Mouse (Mus musculus): Measurements from ENCODE around the gene Opa3.
A peak's percentile ranks its signal among the peaks of the same experiment; 100 is the strongest.

Gene Opa3

DNA sequence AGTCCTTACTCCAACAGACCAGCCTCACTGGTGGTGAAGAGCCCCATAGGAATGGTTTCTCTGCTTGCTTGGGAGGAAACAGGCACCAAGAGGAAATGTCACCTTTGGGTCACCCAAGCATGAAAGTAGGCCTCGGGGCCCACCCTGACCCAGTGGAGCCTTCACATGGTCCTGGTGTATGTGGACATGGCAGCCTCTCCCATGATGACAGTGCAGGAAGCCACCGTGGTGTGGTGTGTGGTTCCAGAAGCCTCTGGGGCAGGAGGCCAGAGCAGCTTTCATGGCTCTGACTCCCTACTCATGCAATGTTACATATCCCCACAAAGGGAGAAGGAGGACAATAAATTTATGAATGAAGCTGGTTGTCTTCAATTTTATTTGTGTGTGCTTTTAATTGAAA lies 19.4 kb downstream of the Opa3 start:
- no peak for DNase-seq

DNA sequence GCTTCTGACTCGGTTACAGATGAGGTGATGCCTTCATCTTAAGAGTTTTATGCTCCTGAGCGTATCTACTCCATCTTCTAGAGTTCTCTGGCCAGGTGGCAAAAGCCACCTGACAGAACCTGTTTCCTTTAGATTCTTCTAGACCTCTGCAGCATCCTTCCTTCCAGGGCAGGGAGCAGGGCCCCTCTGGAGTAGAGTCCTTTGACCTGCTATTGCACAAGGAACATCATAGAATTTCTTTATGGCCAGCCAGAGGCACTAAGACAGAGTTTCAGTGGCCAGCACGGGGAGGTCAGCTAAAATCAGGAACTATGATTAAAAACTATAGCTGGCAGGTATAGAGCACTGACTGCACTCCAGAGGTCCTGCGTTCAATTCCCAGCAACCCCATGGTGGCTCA lies 23.9 kb downstream of the Opa3 start:
- DNase-seq: no peak

DNA sequence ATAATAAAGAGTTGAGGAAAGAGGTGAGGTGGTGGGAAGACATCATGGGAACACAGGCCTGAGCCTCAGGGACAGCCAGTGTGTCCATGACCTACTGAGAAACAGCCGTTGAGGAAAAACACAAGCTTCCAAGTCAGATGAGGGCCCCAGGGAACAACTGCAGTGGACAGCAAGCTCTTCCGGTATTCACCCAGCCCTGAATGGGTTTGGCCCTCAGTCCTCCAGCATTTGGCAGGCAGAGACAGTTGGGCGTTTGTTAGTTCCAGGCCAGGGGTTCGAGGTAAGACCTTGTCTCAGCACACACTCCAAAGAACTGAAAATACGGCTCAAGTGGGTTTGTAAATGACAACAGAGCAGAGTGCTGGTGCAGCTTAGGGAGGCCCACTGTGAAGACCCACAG lies 25.3 kb downstream of the Opa3 start:
- DNase-seq: no peak

DNA sequence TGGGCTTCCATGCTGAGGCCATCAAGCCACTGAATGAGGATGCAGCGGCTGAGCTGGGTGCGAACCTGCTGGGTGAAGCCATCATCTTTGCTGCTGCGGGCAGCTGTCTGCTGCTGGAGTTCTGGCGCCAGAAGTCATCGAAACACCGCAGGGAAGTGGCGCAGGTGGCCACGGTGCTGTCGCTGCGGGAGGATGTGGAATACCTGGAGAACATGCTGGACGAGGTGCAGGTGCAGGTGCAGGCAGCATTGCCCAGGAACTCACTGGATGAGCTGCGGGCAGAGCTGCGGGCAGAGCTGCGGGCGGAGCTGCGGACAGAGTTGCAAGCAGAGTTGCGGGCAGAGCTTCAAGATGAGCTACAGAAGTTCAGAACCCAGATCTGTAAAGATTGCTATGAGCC lies 27.3 kb downstream of the Opa3 start:
- DNase-seq: no peak

DNA sequence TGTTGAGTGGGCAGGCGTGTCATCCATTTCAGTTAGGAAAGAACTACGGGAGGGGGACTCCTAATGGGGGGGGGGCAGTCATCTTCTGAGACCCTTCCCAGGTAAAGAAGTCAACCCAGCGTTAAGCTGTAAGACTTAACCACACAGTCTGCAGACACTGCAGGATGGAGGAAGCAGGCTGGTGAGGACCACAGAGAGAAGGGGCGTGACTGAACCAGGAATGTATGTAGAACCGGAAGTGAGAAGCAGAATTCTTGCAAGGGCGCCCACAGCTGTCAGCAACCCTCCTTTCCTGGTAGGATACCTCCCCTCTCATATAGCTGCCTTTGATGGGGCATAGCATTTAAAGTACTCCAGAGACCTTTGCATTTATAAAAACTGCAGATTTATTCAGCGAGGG lies 28.4 kb downstream of the Opa3 start:
- no peak for DNase-seq

DNA sequence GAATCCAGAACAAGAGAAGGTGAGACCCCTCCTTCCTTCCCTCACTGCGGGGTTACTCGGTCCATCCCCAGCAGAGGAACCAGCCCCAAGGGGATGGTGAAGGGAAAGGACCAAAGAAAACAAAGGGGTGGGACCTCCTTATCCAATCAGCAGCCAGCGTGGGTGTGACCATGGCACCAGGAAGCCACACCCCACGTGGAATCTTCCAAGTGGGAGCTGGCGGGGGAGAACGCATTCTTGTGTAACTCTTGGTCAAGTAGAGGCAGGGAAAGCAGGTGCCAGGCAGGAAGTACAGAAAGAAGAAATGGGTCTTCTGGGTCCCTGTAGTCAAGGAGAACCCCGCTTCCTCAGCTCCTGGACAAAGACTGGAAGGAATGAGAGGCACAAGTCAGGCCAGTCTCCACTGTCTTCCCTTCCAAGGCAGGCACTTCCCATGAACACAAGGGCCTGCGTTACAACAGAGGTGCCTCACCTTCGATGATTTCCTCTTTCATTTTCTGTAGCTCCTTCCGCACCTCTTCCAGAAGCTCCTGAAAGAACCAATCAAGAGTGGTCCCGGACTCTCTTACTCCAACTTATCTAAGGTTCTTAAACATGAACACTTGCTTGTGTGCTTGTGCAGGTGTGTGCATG lies 29.4 kb downstream of the Opa3 start:
- peak; percentile 76 to 85 for DNase-seq

DNA sequence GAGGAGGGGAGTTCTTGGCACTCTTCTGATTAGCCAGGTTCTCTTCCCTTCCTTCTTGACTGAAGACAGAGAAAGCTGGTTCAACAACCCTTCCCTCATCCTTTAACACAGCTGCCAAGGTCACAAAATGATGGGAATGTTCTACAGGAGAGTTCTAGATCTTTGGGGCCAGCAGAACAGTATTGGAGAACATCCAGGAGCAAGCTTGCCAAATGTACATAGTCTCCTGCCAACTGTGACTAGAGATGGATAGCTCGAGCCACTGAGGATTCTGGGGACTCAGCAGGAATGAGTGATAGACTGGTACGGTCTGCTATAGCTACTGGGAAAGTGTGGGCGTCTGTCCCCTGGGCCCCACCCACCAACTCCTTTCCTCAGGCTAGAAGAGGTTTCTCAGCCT lies 30.2 kb downstream of the Opa3 start:
- no peak for DNase-seq

DNA sequence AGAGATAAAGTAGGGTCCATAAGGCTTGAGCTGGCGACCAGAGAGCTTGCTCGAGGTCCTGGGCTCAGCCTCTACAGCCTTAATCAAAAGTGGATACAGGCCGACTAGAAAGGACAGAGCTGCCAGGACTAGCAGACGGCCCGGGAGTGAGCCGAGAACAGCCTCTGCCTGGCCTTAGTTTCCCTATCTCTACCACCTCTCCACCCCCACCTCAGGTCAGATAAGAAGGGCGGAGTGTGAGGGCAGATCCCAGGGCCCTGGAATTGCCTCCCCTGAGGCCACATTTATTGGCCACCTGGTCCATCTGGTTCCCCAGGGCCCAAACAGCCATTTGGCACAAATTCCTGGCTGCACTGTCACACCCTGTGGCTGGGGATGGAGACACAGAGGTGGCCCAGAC lies 37.0 kb downstream of the Opa3 start:
- no peak for DNase-seq

DNA sequence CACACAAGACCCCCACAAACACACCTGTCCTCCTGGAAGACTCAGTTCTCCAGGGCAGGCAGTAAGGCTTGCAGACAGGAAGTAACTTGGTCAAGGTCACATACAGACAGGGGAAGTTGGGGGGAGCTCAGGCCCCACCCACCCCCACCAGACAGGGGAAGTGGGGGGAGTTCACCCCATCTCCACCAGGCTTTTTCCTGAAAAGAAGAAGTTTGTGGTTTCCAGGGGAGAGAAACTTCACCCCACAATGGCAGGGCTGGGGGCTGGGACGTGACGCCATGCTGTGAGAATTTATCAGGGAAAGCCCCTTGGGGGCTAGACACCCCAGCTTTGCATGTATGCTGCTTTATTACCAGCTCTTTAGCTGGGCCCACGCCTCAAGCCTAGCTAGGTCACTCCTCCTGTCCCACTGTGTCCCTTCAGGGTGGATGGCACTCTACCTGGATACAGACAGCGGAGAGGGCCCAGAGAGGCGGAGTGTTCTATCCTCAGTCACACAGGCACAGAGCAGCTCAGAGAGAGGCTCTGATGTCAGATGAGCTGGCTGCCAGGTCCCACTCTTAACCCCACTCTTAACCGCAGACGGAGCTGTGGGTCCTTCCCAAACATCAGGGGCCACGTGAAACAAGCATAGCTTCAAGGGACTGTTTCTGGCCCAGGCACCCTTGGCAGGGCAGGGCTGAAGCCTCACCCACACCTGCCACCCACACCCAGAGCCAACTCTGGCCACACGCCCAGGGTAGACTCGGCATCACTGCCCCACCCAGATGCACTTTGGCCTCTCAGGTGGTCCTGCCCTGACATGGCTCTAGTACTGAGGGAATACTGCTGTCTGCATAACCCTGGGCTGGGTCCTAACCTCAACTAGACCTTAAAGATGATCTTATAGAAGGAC lies 38.0 kb downstream of the Opa3 start:
- DNase-seq: peak; percentile 27 to 47

DNA sequence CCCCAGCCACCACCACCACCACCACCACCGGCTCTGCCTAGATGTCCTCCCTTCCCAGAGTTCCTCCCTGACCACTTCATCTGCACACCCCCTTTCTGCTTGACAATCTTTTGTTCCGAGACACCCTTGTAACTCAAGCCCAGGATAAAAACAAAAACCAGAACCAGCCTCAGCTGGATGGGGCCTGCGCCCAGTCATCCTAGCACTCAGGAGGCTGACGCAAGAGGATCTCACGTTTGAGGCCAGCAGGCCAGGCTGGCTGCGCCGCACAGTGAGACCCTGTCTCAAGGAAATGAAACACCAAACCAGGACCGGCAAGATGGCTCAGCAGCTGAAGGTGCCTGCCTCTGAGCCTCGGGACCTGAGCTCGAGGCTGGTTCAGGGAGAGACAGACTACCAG lies 38.9 kb downstream of the Opa3 start:
- DNase-seq: no peak

DNA sequence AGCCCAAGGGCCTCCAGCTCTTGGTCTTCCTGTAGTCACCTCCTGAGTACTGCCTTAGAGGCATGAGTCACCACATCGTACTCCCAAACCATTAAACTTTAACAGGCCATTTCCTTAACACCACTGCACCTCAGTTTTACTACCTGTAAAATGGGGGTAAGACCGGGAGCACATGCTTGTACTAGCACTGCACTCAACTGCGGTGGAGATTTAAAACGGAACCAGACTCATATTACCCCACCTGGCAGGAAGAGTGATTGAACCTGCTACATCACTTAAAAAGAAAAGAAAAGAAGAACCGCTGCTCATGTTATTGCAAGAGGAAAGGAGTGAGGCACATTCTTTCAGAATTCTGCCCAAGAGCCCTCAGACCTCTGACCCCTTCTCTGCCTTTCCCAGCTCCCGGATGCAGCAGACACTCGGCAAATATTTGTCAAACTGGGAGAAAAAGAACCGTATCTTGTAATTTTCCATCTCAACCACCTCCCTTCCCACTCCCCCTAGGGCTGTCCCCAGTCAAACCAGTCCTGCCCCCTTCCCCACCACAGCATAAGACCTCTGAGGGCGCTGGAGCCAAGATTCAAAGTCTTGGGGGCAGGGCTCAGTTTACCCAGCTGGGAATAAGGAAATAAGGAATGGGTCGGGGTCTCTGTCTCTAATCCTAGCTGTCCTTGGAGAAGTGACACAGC lies 41.0 kb downstream of the Opa3 start:
- peak; percentile 27 to 51 for DNase-seq

DNA sequence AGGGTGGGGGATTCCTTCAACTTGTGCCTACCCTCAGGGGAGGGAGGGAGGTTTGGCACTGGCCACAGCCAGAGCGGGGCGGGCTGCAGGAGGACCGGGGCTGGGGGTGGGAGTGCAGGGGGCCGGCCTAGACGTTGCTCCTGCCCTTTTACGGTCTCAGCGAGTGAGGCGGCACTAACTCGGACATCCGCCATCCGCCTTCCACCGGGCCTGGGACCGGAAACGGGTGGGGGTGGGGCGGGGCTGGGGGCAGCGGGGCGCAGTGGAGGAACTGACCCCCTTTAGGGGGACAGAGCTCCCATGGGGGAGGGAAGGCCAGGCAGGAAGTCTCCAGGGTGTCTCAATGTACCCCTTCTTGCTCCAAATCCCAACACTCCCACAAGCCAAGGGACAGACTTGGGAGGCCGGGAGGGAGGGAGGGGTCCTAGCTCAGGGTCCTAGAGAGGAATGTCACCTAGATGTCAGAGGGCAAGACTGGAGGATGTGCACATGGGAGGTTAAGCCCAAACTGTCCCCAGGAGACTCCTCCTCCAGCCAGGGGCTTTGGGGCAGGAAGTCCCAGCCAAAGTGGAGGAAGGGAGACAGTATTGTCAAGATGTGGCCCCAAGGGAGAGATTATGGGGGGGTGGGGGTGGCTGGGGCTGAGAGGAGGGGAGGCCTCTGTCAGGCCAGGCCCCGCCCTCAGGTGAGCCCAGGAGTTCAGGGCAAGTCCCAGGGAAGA lies 41.7 kb downstream of the Opa3 start:
- DNase-seq: peak; percentile 81 to 89

DNA sequence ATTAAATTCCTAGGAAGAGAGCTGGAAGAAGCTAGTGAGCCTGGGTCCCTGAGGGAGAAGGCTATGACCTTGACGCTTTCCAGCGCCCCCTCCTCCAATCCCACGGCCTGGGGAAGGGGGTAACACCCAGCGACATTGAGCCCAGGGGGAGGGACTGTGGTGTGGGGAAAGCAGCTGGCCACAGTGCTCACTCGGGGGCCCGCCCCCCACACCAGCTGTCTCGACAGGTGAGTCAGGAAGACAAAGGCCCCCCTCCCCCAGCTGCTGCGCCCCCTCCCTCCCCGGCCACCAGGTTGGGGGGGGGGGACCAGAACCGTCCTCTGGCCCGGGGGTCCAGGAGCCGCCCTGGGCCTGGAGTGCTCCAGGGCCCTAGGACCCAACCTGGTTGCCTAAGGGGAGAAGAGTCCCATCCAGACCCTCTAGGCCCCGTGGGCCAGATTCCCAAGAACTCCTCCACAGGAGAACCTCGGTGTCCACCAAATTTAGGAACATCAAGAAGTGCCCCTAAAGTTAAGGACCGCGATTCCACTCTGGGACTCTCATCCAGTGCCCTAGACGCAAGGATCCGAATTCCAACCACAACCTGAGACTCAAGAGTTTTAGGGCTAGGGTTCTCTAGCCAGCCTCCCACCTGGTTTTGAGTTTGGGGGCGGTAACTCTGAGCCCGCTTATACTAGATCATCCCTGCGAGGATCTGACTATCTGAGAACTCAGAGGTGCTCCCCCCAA lies 42.5 kb downstream of the Opa3 start:
- DNase-seq: peak; percentile 41 to 43

DNA sequence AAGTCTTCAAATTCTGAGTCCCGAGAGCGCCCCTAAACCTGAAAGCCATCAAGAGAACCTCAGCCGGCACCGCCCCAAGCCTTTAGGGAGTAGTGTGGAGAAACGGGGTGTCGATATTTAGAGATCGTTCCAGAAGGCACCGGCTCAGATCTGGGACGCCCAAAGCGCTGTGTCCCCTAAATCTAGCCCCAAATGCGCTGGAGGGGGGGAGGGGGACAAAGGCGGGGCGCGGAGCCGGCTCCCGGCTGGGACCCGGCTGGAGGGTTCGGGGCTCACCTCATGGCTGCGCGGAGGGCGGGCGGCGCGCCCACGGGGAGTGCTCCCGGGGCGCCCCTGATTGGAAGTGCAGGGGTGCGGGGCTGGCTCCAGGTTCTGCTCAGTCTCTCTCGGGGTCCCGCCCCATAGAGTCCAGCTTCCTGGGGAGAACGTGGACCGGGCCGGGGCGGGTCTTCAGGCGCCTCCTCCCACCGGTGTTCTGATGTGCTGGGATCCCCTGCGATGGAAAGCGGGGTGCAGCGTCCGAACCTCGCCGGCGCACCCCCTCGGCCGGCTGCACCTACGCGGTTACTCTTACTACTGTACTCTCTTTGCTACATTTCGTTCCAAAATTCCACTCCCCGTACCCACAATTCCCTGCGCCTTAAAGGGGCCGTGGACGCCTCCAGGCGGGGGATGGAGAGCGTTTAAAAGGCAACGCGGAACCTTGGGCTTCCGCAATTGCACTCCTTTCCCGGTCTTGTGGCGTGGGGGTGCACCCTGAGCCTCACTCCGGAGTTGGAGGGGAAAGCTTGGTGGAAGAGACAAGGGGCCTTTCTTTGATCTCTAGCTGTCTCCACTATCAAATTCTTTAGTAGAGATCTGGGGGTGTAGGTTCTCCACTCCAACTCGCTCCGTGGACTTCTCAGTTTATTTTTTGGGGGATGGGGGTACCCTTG lies 43.4 kb downstream of the Opa3 start, which contains the start of gene Vasp:
TSS of gene Vasp (minus strand) at position 580 of the 935 bp plus-strand sequence.
- DNase-seq: peak; percentile 86 to 91

DNA sequence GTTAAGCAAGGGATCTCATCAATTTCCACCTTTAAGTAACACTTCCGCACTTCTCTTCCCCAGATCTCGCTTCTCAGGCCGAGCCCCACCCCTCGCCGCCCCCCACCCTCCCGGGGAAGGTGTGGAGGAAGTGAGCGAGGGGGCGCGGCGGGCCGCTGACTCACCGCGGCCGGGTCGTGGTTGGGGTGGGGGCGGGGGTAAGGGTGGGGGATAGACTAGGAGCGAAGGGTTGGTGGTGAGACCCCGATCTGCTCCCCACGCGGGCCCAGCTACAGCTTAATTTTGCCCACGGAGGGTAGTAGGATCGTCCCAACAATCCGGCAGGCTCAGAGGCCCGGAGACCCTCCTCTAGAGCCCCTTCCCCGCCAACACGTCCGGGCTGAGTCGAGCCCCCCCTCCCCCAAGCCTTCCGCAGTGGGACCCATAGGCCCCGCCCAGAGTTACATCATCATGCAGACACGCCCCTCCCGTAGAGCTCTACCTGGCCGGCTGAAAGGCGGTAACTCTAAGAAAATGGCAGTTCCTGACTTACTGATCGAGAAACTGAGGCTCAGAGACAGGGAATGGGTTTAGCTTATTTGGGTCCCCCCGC lies 44.1 kb downstream of the Opa3 start:
- DNase-seq: peak; percentile 84 to 89

DNA sequence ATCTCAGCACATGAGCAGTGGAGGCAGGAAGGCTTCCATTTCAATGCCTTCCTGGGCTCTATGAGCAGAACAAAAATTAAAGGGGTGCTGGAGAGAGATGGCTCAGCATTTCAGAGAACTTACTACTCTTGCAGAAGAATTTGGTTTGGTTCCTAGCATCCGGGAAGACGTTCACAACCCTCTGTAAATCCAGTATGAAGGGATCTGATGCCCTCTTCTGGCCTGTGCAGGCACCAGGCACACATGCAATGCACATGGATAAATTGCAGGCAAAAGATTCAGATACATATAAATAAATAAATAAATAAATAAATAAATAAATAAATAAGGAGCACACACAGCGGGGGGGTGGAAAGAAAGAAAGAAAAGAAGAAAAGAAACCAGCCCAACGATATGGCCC lies 48.1 kb downstream of the Opa3 start:
- DNase-seq: no peak

DNA sequence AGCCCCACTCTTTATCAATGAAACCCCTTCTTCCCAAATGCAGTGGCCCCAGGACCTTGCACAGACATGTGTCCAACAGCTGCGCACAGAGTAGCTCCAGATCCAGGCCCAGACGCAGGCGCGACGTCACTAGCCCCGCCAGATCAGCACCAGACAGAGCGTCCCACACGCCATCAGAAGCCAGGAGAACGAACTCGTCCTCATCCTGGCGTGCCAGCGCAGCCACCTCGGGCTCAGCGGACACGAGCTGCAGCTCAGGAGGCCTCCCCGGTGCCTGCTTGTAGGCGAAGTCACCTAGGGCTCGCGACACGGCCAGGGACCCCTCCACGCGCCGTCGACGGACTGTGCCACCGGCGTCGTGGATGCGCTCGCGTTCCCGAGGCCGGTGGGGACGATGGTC lies 50.9 kb downstream of the Opa3 start:
- DNase-seq: no peak

DNA sequence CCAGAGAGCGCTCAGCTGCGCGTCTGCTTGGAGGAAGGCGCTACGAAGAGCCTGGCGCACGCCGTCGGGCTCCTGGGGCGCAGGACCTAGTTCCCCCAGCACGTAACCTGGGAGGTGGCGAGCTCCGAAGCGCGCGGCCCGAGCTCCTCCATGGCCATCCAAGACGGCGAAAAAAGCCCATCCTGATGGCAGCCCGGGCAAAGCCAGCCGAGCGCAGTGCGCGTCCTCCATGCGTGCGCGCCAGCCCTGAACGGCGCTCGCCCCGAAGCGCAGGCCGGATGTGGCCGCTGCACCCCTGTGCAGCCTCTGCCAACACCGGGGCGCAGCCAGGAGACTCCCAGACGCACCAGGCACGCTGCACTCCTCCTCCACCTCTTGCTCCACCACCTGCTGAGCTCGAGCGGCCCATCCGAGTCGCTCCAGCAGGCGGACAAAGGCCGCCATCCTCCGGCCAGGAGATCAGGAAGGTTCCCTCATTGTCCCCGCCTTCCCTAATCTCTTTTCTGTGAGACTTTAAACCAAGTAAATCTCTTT lies 51.5 kb downstream of the Opa3 start, which contains the start of gene Ppm1n:
TSS of gene Ppm1n (minus strand) at position 484 of the 534 bp plus-strand sequence.
- peak in 1 of 2 experiments; percentile 37 for DNase-seq

DNA sequence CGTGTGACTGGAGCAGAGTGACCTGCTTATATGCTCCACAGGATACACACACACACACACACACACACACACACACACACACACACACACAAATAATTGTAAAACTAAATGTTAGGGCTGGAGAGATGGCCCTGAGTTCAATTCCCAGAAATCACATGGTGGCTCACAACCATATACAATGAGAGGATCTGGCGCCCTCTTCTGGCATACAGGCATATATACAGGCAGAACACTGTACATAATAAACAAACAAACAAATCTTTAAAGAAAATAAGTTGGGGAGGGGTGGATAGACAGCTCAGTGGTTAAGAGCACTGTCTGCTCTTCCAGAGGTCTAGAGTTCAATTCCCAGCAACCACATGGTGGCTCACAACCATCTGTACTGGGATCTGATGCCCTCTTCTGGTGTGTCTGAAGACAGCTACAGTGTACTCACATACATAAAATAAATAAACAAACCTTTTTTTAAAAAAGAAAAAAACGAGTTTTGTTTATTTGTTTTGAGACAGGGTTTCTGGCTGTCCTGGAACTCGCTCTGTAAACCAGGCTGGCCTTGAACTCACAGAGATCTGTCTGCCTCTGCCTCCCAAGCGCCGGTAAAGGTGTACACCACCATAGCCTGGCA lies 53.7 kb downstream of the Opa3 start:
- peak; percentile 40 to 54 for DNase-seq

DNA sequence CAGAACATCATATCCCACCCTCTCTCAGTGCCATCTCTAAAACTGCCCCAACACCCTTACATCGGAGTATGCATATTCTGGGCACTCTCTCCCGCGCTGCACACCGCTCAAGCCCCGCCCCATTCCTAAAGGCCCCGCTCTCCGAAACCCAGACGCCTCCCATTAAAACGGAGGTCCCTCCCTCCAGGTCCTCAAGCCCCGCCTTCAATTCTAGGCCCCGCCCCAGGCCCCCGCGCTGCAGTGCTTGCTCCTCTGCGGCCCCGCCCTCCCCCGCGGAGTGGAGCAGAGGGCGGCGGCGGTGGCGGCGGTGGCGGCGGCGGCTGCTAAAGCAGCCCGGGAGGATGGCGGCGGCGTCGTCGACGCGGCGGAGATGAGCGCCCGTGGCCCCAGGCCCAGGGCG lies 54.3 kb downstream of the Opa3 start, which contains the start of gene Rtn2:
TSS of gene Rtn2 (plus strand) at position 240 of the 400 bp plus-strand sequence.
- peak; percentile 87 to 90 for DNase-seq

Measured in kidney, postnatal 4 days (tissue).